Mouse (Mus musculus) heart, postnatal 0 days (tissue): ENCODE measurements around the gene Fmnl3. TPM values are rescaled to one million over a fixed set of nuclear protein-coding genes. Genes with fewer than 3 reads are reported as not detected.

Experiments used
- ATAC-seq: fragments of 200-750 bp; cut with Nextera tagmentation; 2 replicates; pipeline ENCODE4 v1.8.0; 2017; ENCODE audit warnings: low read depth, moderate number of reproducible peaks, moderate library complexity; ENCODE audit not compliant: insufficient read depth
- DNase-seq: peaks from one replicate; pipeline ENCODE4 v3.0.0-alpha.2; 2016; ENCODE audit warnings: low spot score
- H3K27ac ChIP-seq: fragments of 300-500 bp; sonication (generic); 2 replicates; pipeline ENCODE4 v1.5.1; 2014; ENCODE audit warnings: low read depth, mild to moderate bottlenecking
- H3K27me3 ChIP-seq: fragments of 300-500 bp; sonication (generic); 2 replicates; pipeline ENCODE4 v1.6.1; 2014; ENCODE audit warnings: low read length, mixed read lengths; ENCODE audit not compliant: control insufficient read depth, insufficient read depth
- H3K36me3 ChIP-seq: fragments of 300-500 bp; sonication (generic); replicated peaks from 2 replicates; pipeline ENCODE4 v1.6.1; 2014; ENCODE audit warnings: low read length, mixed read lengths; ENCODE audit not compliant: control insufficient read depth, insufficient read depth
- H3K4me1 ChIP-seq: fragments of 300-500 bp; sonication (generic); 2 replicates; pipeline ENCODE4 v1.6.1; 2014; ENCODE audit warnings: antibody characterized with exemption; ENCODE audit not compliant: control insufficient read depth, insufficient read depth
- H3K4me2 ChIP-seq: fragments of 300-500 bp; sonication (generic); 2 replicates; pipeline ENCODE4 v1.6.1; 2014; ENCODE audit warnings: low read depth, mild to moderate bottlenecking, low read length, moderate library complexity
- H3K4me3 ChIP-seq: fragments of 300-500 bp; sonication (generic); 2 replicates; pipeline ENCODE4 v1.5.1; 2014; ENCODE audit warnings: low read depth, low read length
- H3K9ac ChIP-seq: fragments of 300-500 bp; sonication (generic); replicated peaks from 2 replicates; pipeline ENCODE4 v1.6.1; 2014; ENCODE audit warnings: low read depth, low read length, mixed read lengths
- H3K9me3 ChIP-seq: fragments of 300-500 bp; sonication (generic); replicated peaks from 2 replicates; pipeline ENCODE4 v1.6.1; 2016; ENCODE audit warnings: low read length; ENCODE audit not compliant: control insufficient read depth
- CTCF ChIP-seq: IDR thresholded peaks from 2 replicates; pipeline ENCODE4 v1.5.1; 2016; ENCODE audit warnings: antibody characterized with exemption, control low read depth, low read depth
- EP300 ChIP-seq: IDR thresholded peaks from 2 replicates; pipeline ENCODE4 v1.6.1; 2016; ENCODE audit warnings: antibody characterized with exemption, low read depth
- WGBS: fragments of 180-500 bp; shearing (Covaris S2); extraction: QIAGEN DNeasy Blood & Tissue Kit; methylation state at CpG from one replicate; pipeline ENCODE4 v1.1.7; 2014; 5-methylcytosine and 5-hydroxymethylcytosine counted together
- polyA plus RNA-seq: library from polyadenylated mRNA; unstranded; fragments of >200 nt; fragmentation: Nextera tagmentation; extraction: Ambion mirVana; gene quantifications from 2 replicates; pipeline ENCODE4 v1.2.1, GENCODE M21; 2015
- total RNA-seq: library from RNA; depleted of rRNA; stranded (reverse); fragments of >200 nt; gene quantifications from 2 replicates; pipeline ENCODE4 v1.2.3, GENCODE M21; 2014; ENCODE audit warnings: low replicate concordance

Fmnl3 gene
- total and polyA plus RNA-seq, 2 experiments from 2014 or later: 12.1 to 21.6 TPM

GRCm38 (mm10) chr15:99399503-99400245, 29.4 kb upstream of the Fmnl3 start:
- no peaks in the 10 kb centered on the region for H3K27me3 ChIP-seq
- no peak overlapping the region for H3K4me3 ChIP-seq
- DNase-seq: no peak
- H3K9ac ChIP-seq: no peak overlapping the region
- WGBS: 49% methylated on average over 15 of the region's 15 CpGs
- H3K36me3 ChIP-seq: peaks cover 32% of the 10 kb centered on the region
- no peak overlapping the region for H3K27ac ChIP-seq
- no peak overlapping the region for H3K4me2 ChIP-seq
- TF ChIP-seq EP300: no peak
- TF ChIP-seq CTCF: no peak
- no peak for ATAC-seq
- H3K9me3 ChIP-seq: no peaks in the 10 kb centered on the region
- H3K4me1 ChIP-seq: peaks cover 41% of the 10 kb centered on the region

- Histone ChIP-seq H3K27me3 (no peaks in the 10 kb centered on the region), H3K9me3 (no peaks in the 10 kb centered on the region), H3K4me2 (no peak overlapping the region), H3K36me3 (peaks cover 11% of the 10 kb centered on the region), H3K9ac (no peak overlapping the region), H3K4me3 (no peak overlapping the region), H3K4me1 (peaks cover 46% of the 10 kb centered on the region), H3K27ac (no peak overlapping the region)
- 92% methylated on average over 2 of the region's 2 CpGs for WGBS
- ATAC-seq (no peak), DNase-seq (no peak)
- TF ChIP-seq CTCF: no peak
- TF ChIP-seq EP300: no peak
These were observed 27.3 kb upstream of the Fmnl3 start for GRCm38 (mm10) chr15:99397622-99398021.

GRCm38 (mm10) chr15:99396875-99397274, 26.6 kb upstream of the Fmnl3 start:
- Histone ChIP-seq H3K4me3 (no peak overlapping the region), H3K27me3 (no peaks in the 10 kb centered on the region), H3K9me3 (no peaks in the 10 kb centered on the region), H3K4me1 (peaks cover 51% of the 10 kb centered on the region), H3K36me3 (peaks cover 4% of the 10 kb centered on the region; the same call in 1 of the 2 replicates), H3K9ac (no peak overlapping the region), H3K27ac (no peak overlapping the region), H3K4me2 (no peak overlapping the region)
- no peak for ATAC-seq
- TF ChIP-seq EP300: no peak
- TF ChIP-seq CTCF: no peak
- DNase-seq: no peak
- WGBS: 46% methylated on average over 4 of the region's 4 CpGs

GRCm38 (mm10) chr15:99396462-99396861, 26.2 kb upstream of the Fmnl3 start:
- DNase-seq: no peak
- Histone ChIP-seq H3K27me3 (no peaks in the 10 kb centered on the region), H3K36me3 (no peaks in the 10 kb centered on the region; the same call in 1 of the 2 replicates), H3K4me3 (no peak overlapping the region), H3K27ac (no peak overlapping the region), H3K9me3 (no peaks in the 10 kb centered on the region), H3K9ac (no peak overlapping the region), H3K4me1 (peaks cover 51% of the 10 kb centered on the region), H3K4me2 (0 out of 2 replicates have a peak overlapping the region, but pooled peaks have one; percentile 53)
- 24% methylated on average over 1 of the region's 1 CpGs for WGBS
- no peak for TF ChIP-seq CTCF
- no peak for TF ChIP-seq EP300
- ATAC-seq: no peak

- H3K4me2 ChIP-seq: peak overlapping the region; percentile 84
- 2% methylated on average over 24 of the region's 24 CpGs for WGBS
- DNase-seq (peak; percentile 52), ATAC-seq (peak; percentile 25)
- peak overlapping the region; percentile 93 for H3K27ac ChIP-seq
- H3K9me3 ChIP-seq: no peaks in the 10 kb centered on the region
- TF ChIP-seq EP300 (no peak), CTCF (no peak)
- H3K4me3 ChIP-seq: peak overlapping the region; percentile 83
- no peaks in the 10 kb centered on the region for H3K27me3 ChIP-seq
- H3K36me3 ChIP-seq: no peaks in the 10 kb centered on the region
- H3K9ac ChIP-seq: peak overlapping the region; percentile 94
- H3K4me1 ChIP-seq: peaks cover 38% of the 10 kb centered on the region
These were observed 23.3 kb upstream of the Fmnl3 start for GRCm38 (mm10) chr15:99393386-99394252.
